Mouse (Mus musculus): Measurements from ENCODE around the gene Atp5g2. TPM values are rescaled to one million over a fixed set of nuclear protein-coding genes. Genes with fewer than 3 reads are reported as not detected.
"Not testable (repeated sequence)": the region's sequence is repeated elsewhere in the genome, so short reads cannot be mapped to it uniquely, and the experiment has no call there.

The Atp5g2 gene
- total RNA-seq, 4 experiments from 2014 or later, result 21.1 to 79.9 (median 33.0) TPM

- DNase-seq (ENCODE audit: low spot score), result no peak
Observed at GRCm38 (mm10) chr15:102669571-102669970, 2.6 kb downstream of the Atp5g2 start.

GRCm38 (mm10) chr15:102665494-102665893 lies 6.7 kb downstream of the Atp5g2 start:
- peak; percentile 33 for DNase-seq (ENCODE audit: low spot score)

- DNase-seq (ENCODE audit: low spot score), result no peak
Observed at GRCm38 (mm10) chr15:102663825-102664224, 8.3 kb downstream of the Atp5g2 start.

- not testable (repeated sequence) for DNase-seq (ENCODE audit: low spot score)
Observed at GRCm38 (mm10) chr15:102662601-102663000, 9.6 kb downstream of the Atp5g2 start.

DNA sequence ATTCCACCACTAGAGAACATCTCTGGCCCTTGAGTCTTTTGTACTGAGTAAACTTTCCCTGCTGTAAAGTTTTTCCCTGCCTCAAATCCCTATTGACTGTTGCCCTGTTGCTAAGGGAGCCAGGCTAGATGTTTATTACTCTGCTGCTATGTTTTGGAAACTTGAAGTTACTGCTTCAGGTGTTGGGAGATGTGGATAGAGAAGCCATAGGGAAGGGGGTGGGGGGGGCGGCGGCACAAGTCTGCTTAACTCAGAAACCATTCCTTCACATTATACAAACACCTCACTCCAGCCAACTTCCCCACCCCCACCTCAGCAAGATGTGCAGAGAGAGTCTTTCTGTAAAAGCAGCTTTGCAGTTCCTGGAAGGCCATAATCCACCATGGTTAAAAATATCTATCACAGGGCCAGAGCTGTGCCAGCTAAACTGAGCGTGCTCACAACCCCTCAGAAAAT lies 14.2 kb downstream of the Atp5g2 start:
- DNase-seq (ENCODE audit: low spot score), result no peak

DNA sequence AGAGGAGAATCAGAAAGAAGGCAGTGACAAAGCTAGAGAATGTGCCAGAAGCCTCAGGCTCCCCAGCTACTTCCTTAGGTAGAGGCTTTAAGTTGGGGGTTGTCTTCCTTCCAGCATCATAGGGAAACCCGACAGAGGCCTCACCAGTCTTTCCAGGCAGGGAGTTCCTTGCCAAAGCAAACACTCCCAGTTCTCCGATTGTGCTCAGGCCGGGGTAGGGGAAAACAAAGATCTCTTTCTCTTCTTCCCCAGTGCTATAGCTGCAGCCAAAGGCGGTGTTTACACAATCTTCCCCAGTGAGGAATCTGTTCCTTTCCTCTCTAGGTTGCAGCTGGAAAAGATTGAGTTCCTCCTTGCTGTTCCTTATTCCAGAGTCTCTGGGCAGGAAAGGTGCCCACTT lies 15.5 kb downstream of the Atp5g2 start:
- DNase-seq (ENCODE audit: low spot score), result peak; percentile 44

GRCm38 (mm10) chr15:102651928-102652660 lies 20.1 kb downstream of the Atp5g2 start:
- DNase-seq (ENCODE audit: low spot score), result not testable (repeated sequence)

GRCm38 (mm10) chr15:102651107-102651506 lies 21.0 kb downstream of the Atp5g2 start:
- DNase-seq (ENCODE audit: low spot score), result no peak

GRCm38 (mm10) chr15:102635817-102636216 lies 36.3 kb downstream of the Atp5g2 start:
- no peak for DNase-seq (ENCODE audit: low spot score)

DNA sequence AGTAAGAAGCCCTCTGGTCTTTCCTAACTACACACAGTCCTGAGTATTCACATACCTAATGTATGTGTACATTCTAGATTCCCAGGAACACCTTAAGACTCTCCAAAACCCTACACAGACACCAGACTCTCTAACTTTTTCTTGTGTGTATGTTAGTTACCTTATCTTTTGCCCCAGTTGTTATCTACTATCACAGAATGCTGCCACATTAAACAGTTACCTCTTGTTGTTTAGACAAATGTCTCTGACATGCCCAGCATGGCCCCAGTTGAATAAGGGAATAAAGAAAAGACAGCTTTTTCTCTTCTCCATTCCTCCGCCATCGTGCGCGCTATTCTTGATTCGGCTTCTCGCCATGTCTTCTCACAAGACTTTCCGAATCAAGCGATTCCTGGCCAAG lies 37.5 kb downstream of the Atp5g2 start:
- DNase-seq (ENCODE audit: low spot score), result no peak

- DNase-seq (ENCODE audit: low spot score), result no peak
Observed at GRCm38 (mm10) chr15:102625687-102626055, 46.5 kb downstream of the Atp5g2 start.

GRCm38 (mm10) chr15:102624970-102625686 lies 47.0 kb downstream of the Atp5g2 start, which contains the start of the genes Gm28047 and Atf7:
Gm28047 (minus strand) TSS chr15:102625067.
Atf7 (minus strand) TSS chr15:102625464.
- peak; percentile 99 for DNase-seq (ENCODE audit: low spot score)

- peak; percentile 16 for DNase-seq (ENCODE audit: low spot score)
Observed at GRCm38 (mm10) chr15:102624291-102624969, 47.7 kb downstream of the Atp5g2 start.

GRCm38 (mm10) chr15:102623121-102623520 lies 49.0 kb downstream of the Atp5g2 start:
- no peak for DNase-seq (ENCODE audit: low spot score)

DNA sequence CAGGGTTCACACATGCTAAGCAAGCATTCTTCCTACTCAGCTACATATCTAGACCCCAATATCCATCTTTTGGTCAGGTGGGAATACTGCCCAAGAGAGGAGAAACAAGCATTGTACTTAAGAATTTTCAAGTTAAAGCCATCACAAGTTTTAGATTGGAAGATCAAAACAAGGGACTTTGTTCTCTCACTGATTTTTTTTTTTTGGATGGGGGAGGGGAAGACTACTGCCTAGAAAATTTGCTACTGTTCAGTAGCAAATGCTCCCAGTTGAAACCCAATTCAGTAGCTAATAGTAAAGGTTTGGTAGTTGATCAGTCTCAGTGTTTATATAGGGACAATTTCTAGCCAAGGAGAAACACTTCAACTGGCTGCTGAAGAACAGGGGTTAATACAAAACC lies 49.6 kb downstream of the Atp5g2 start:
- DNase-seq (ENCODE audit: low spot score), result no peak

DNA sequence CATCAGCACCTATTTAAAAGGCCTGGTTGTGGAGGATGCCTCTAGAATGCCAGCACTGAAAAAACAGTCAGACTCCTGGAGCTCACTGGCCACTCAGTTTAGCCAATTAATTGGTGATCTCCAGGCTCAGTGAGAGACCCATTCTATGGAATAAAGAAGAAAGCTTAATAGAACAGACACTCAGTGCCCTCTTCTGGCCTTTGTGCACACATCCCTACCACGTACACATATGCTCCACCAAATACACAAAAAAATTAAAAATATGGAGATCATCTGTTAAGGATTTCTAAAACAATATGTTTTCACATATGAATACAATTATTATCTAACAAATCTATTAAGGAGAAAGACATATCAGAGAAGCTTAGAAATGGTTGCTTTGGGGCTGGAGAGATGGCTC lies 51.4 kb downstream of the Atp5g2 start:
- no peak for DNase-seq (ENCODE audit: low spot score)

GRCm38 (mm10) chr15:102619486-102619885 lies 52.7 kb downstream of the Atp5g2 start:
- no peak for DNase-seq (ENCODE audit: low spot score)

- no peak for DNase-seq (ENCODE audit: low spot score)
Observed at GRCm38 (mm10) chr15:102617654-102618053, 54.5 kb downstream of the Atp5g2 start.

- no peak for DNase-seq (ENCODE audit: low spot score)
Observed at GRCm38 (mm10) chr15:102616174-102616573, 56.0 kb downstream of the Atp5g2 start.

GRCm38 (mm10) chr15:102614224-102614623 lies 57.9 kb downstream of the Atp5g2 start:
- DNase-seq (ENCODE audit: low spot score), result no peak

DNA sequence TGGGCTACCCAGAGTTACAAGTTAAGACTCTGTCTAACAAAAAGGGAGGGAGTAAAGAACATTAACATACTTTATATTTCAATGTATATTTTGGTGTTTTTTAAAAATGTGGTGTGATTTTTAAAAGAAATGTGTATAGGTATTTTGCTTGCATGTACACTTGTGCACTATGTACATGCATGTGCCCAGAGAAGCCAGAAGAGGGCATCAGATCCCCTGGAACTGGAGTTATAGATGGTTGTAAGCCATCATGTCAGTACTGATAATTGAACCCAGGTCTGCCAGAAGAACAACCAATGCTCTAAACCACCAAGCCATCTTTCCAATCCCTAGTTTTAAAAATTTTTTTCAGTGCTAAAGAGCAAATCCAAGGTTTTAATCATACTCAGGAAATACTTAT lies 59.2 kb downstream of the Atp5g2 start:
- no peak for DNase-seq (ENCODE audit: low spot score)
